Mouse (Mus musculus): ENCODE results near the gene Mgat5. TPM values are rescaled to one million over a fixed set of nuclear protein-coding genes. Genes with fewer than 3 reads are reported as not detected.

Mgat5 gene
- total RNA-seq, 2 experiments from 2014 or later = 77.3 to 79.1 TPM

- intact Hi-C loops (cut with DNase I) = loop anchor here (5.0 kb wide), 1 partner anchor 53 kb away; no protein-coding TSS in a partner anchor
- DNase-seq (ENCODE audit: low spot score in 2 of 2) = no peak
These were observed 199.8 kb downstream of the Mgat5 start for GRCm38 (mm10) chr1:127404655-127405054.

GRCm38 (mm10) chr1:127408957-127409423 is 204.2 kb downstream of the Mgat5 start:
- intact Hi-C loops (cut with DNase I) = loop anchor here (5.0 kb wide), 1 partner anchor 48 kb away; no protein-coding TSS in a partner anchor
- DNase-seq (ENCODE audit: low spot score in 2 of 2) = no peak

- intact Hi-C loops (cut with DNase I) = loop anchor here (5.0 kb wide), 1 partner anchor 48 kb away; no protein-coding TSS in a partner anchor
- DNase-seq (ENCODE audit: low spot score in 2 of 2) = no peak
These were observed 204.7 kb downstream of the Mgat5 start for GRCm38 (mm10) chr1:127409512-127409911.

- intact Hi-C loops (cut with DNase I) = no loop called here
- no peak for DNase-seq (ENCODE audit: low spot score in 2 of 2)
These were observed 209.7 kb downstream of the Mgat5 start for GRCm38 (mm10) chr1:127414500-127414899.

GRCm38 (mm10) chr1:127415896-127416295 is 211.1 kb downstream of the Mgat5 start:
- DNase-seq (ENCODE audit: low spot score in 2 of 2) = no peak
- intact Hi-C loops (cut with DNase I) = no loop called here

GRCm38 (mm10) chr1:127416971-127417370 is 212.2 kb downstream of the Mgat5 start:
- intact Hi-C loops (cut with DNase I) = no loop called here
- DNase-seq (ENCODE audit: low spot score in 2 of 2) = no peak

GRCm38 (mm10) chr1:127418916-127419575 is 214.2 kb downstream of the Mgat5 start:
- no peak for DNase-seq (ENCODE audit: low spot score in 2 of 2)
- intact Hi-C loops (cut with DNase I) = no loop called here

GRCm38 (mm10) chr1:127419581-127419980 is 214.8 kb downstream of the Mgat5 start:
- intact Hi-C loops (cut with DNase I) = no loop called here

GRCm38 (mm10) chr1:127420383-127420782 is 215.6 kb downstream of the Mgat5 start:
- intact Hi-C loops (cut with DNase I) = no loop called here
- no peak for DNase-seq (ENCODE audit: low spot score in 2 of 2)

More at GRCm38 (mm10) chr1:127419581-127419980, 214.8 kb downstream of the Mgat5 start:
- DNase-seq (ENCODE audit: low spot score in 2 of 2) = no peak

GRCm38 (mm10) chr1:127420795-127421194 is 216.0 kb downstream of the Mgat5 start:
- DNase-seq (ENCODE audit: low spot score in 2 of 2) = no peak
- intact Hi-C loops (cut with DNase I) = no loop called here

GRCm38 (mm10) chr1:127422565-127422964 is 217.8 kb downstream of the Mgat5 start:
- intact Hi-C loops (cut with DNase I) = no loop called here
- no peak for DNase-seq (ENCODE audit: low spot score in 2 of 2)

- peak; percentile 56 to 57 for DNase-seq (ENCODE audit: low spot score in 2 of 2)
- intact Hi-C loops (cut with DNase I) = no loop called here
These were observed 220.3 kb downstream of the Mgat5 start for GRCm38 (mm10) chr1:127425021-127425532.

GRCm38 (mm10) chr1:127430290-127430689 is 225.5 kb downstream of the Mgat5 start:
- intact Hi-C loops (cut with DNase I) = no loop called here
- no peak for DNase-seq (ENCODE audit: low spot score in 2 of 2)

GRCm38 (mm10) chr1:127434829-127435228 is 230.0 kb downstream of the Mgat5 start:
- intact Hi-C loops (cut with DNase I) = no loop called here
- peak; percentile 29 to 46 for DNase-seq (ENCODE audit: low spot score in 2 of 2)

- intact Hi-C loops (cut with DNase I) = no loop called here
- DNase-seq (ENCODE audit: low spot score in 2 of 2) = no peak
These were observed 232.3 kb downstream of the Mgat5 start for GRCm38 (mm10) chr1:127437091-127437490.

GRCm38 (mm10) chr1:127439452-127439891 is 234.7 kb downstream of the Mgat5 start:
- intact Hi-C loops (cut with DNase I) = no loop called here
- peak; percentile 58 to 65 for DNase-seq (ENCODE audit: low spot score in 2 of 2)

GRCm38 (mm10) chr1:127441007-127441406 is 236.2 kb downstream of the Mgat5 start:
- DNase-seq (ENCODE audit: low spot score in 2 of 2) = no peak
- intact Hi-C loops (cut with DNase I) = no loop called here

GRCm38 (mm10) chr1:127441736-127442135 is 236.9 kb downstream of the Mgat5 start:
- intact Hi-C loops (cut with DNase I) = no loop called here
- DNase-seq (ENCODE audit: low spot score in 2 of 2) = no peak

GRCm38 (mm10) chr1:127442880-127443877 is 238.4 kb downstream of the Mgat5 start:
- intact Hi-C loops (cut with DNase I) = no loop called here
- no peak for DNase-seq (ENCODE audit: low spot score in 2 of 2)

All from left cerebral cortex, postnatal 36 days (tissue).